Mouse (Mus musculus) G1E-ER4 (cell line): ENCODE measurements around the gene Cyfip2. TPM values are rescaled to one million over a fixed set of nuclear protein-coding genes. Genes with fewer than 3 reads are reported as not detected.

Experiments
- GATA1 ChIP-seq: IDR thresholded peaks from one replicate; pipeline ENCODE4 v1.8.0; 2012; ENCODE audit warnings: low read length, inconsistent platforms
- polyA plus RNA-seq: library from polyadenylated mRNA; stranded (reverse); fragments of >175 nt; gene quantifications from 2 replicates; pipeline ENCODE4 v1.2.3, GENCODE M21; 2012

Cyfip2 gene
- polyA plus RNA-seq, 1 experiment, result 0.44 TPM

DNA sequence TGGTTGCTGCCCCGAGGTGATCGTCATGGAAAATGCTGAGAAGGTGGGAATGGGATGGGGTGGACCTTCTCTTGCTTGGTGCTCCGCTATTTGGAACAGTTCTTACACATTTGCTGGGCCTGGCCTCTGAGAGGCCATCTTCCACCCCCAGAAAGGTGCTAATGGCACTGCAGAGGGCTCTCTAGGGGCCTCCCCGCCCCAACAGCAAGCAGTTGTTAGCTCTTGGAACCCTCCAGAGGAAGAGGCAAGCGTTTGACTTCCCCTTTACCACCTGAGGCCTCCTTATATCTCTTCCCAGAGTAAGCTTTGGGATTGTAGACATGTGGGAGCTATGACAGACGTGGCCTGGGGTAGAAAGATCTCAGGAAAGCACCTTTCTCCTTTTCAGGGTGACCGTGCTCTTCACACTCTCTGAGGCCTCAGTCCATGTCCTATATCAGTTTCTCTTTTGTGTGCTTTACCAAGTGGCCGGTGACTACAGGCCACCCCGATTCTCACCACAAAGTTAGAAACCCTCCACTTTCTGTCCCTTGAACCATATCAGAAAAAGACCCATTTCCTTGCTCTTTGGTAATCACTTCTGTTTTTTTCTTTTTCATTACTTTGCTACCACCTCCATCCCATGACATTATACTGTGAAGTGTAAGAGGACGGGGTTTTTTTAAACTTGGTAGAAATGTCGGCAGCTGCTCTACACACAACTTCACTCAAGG lies 167.3 kb downstream of the Cyfip2 start:
- TF ChIP-seq GATA1, result no peak

Other genes starting within 250 kb of the Cyfip2 start
- not detected in 2 replicates for gene Nipal4, start 146.4 kb downstream of the Cyfip2 start, polyA plus RNA-seq
- gene Fndc9, start 77.3 kb downstream of the Cyfip2 start, polyA plus RNA-seq, result not detected in 2 replicates
- 0.05 and 0.15 TPM in 2 replicates for gene Itk, start 76.7 kb upstream of the Cyfip2 start, polyA plus RNA-seq
- not detected in 2 replicates for gene Fam71b, start 83.7 kb upstream of the Cyfip2 start, polyA plus RNA-seq
- gene Med7, start 124.1 kb upstream of the Cyfip2 start, polyA plus RNA-seq, result 197 and 278 TPM in 2 replicates
- gene Havcr2, start 142.1 kb upstream of the Cyfip2 start, polyA plus RNA-seq, result 0.91 and 1.2 TPM in 2 replicates
- gene Gm12169, start 211.4 kb upstream of the Cyfip2 start, polyA plus RNA-seq, result not detected in 2 replicates